Mouse (Mus musculus) limb, embryonic 14.5 days (tissue): ENCODE results near the gene Klra1. TPM values are rescaled to one million over a fixed set of nuclear protein-coding genes. Genes with fewer than 3 reads are reported as not detected.
"Not testable (repeated sequence)": the region's sequence is repeated elsewhere in the genome, so short reads cannot be mapped to it uniquely, and the experiment has no call there.

Experiments used
- ATAC-seq: fragments of 200-750 bp; cut with Nextera tagmentation; 2 replicates; pipeline ENCODE4 v1.8.0; 2017; ENCODE audit warnings: low read depth, moderate number of reproducible peaks, moderate TSS enrichment; ENCODE audit not compliant: low FRiP score
- DNase-seq: peaks from one replicate; pipeline ENCODE4 v3.0.0-alpha.2; 2015; ENCODE audit warnings: low spot score
- H3K27ac ChIP-seq: fragments of 300-500 bp; sonication (generic); replicated peaks from 2 replicates; pipeline ENCODE4 v1.5.1; 2014; ENCODE audit warnings: low read depth, mild to moderate bottlenecking, low read length, moderate library complexity, mixed read lengths
- H3K27me3 ChIP-seq: fragments of 300-500 bp; sonication (generic); 2 replicates; pipeline ENCODE4 v1.6.1; 2014; ENCODE audit warnings: low read length, mixed read lengths; ENCODE audit not compliant: control insufficient read depth, insufficient read depth
- H3K36me3 ChIP-seq: fragments of 300-500 bp; sonication (generic); 2 replicates; pipeline ENCODE4 v1.6.1; 2014; ENCODE audit warnings: mild to moderate bottlenecking, low read length, moderate library complexity, mixed read lengths; ENCODE audit not compliant: control insufficient read depth, insufficient read depth
- H3K4me1 ChIP-seq: fragments of 300-500 bp; sonication (generic); 2 replicates; pipeline ENCODE4 v1.6.1; 2014; ENCODE audit warnings: antibody characterized with exemption, low read length, mixed read lengths; ENCODE audit not compliant: control insufficient read depth, insufficient read depth
- H3K4me2 ChIP-seq: fragments of 300-500 bp; sonication (generic); replicated peaks from 2 replicates; pipeline ENCODE4 v1.6.1; 2014; ENCODE audit warnings: low read depth, mild to moderate bottlenecking, low read length, moderate library complexity; ENCODE audit not compliant: severe bottlenecking
- H3K4me3 ChIP-seq: fragments of 300-500 bp; sonication (generic); replicated peaks from 2 replicates; pipeline ENCODE4 v1.5.1; 2014; ENCODE audit warnings: low read length
- H3K9ac ChIP-seq: fragments of 300-500 bp; sonication (generic); 2 replicates; pipeline ENCODE4 v1.6.1; 2014; ENCODE audit warnings: mild to moderate bottlenecking, low read depth, low read length, moderate library complexity; ENCODE audit not compliant: severe bottlenecking
- H3K9me3 ChIP-seq: fragments of 300-500 bp; sonication (generic); 2 replicates; pipeline ENCODE4 v1.6.1; 2016; ENCODE audit warnings: low read length; ENCODE audit not compliant: control insufficient read depth
- POLR2A ChIP-seq: fragments of 200-500 bp; IDR thresholded peaks from 2 replicates; pipeline ENCODE4 v1.8.0; 2012; ENCODE audit warnings: inconsistent platforms, mild to moderate bottlenecking, moderate library complexity, borderline replicate concordance; ENCODE audit not compliant: insufficient read depth, insufficient read length; ENCODE audit errors: extremely low read depth
- WGBS: fragments of 180-500 bp; shearing (Covaris S2); extraction: QIAGEN DNeasy Blood & Tissue Kit; methylation state at CpG from one replicate; pipeline ENCODE4 v1.1.7; 2014; 5-methylcytosine and 5-hydroxymethylcytosine counted together
- polyA plus RNA-seq, 2 experiments: library from polyadenylated mRNA; depleted of rRNA in 1 of 2; stranded (reverse) in 1 of 2; unstranded in 1 of 2; fragments of >200 nt; fragmentation: Nextera tagmentation in 1 of 2; extraction: Ambion mirVana in 1 of 2; gene quantifications; 2 replicates each; pipeline versions ENCODE4 v1.2.1 to v1.2.3; 2012 to 2014

Gene Klra1
- polyA plus RNA-seq (2012; rRNA removed), result not detected in 2 replicates
- polyA plus RNA-seq (2014; fragmentation: Nextera tagmentation; extraction: Ambion mirVana), result not detected in 2 replicates

DNA sequence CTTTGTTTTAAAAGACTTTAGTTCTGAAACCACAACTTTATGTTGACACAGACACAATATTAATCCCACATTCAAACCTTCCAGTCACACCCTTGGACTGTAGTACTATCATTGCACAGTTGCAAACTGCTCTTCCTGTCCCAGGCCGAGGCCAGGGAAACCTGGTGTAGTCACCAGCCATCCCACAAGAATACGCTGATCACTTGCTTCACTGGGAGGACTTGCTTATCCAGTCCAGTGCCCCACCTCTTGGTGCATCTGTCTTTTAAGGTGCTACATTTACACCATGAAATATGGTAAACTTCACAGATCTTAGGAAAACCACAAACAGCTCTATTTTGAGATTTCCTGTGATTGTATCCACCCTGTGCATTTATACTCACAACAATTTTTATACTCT, at the start of gene Klra1:
Gene Klra1, minus strand, starts transcription at position 125 of the 400 bp plus-strand sequence.
- DNase-seq, result no peak
- H3K4me3 ChIP-seq, result no peak within 1 kb of the TSS
- no peak within 1 kb of the TSS for H3K9ac ChIP-seq
- 82% methylated on average over 2 of the region's 2 CpGs for WGBS
- H3K27me3 ChIP-seq, result no peaks in the 10 kb centered on the region
- TF ChIP-seq POLR2A, result no peak
- H3K9me3 ChIP-seq, result no peaks in the 10 kb centered on the region
- no peaks in the 10 kb centered on the region for H3K36me3 ChIP-seq
- no peak for ATAC-seq
- H3K4me2 ChIP-seq, result no peak within 1 kb of the TSS
- H3K4me1 ChIP-seq, result no peaks in the 10 kb centered on the region
- no peak within 1 kb of the TSS for H3K27ac ChIP-seq

DNA sequence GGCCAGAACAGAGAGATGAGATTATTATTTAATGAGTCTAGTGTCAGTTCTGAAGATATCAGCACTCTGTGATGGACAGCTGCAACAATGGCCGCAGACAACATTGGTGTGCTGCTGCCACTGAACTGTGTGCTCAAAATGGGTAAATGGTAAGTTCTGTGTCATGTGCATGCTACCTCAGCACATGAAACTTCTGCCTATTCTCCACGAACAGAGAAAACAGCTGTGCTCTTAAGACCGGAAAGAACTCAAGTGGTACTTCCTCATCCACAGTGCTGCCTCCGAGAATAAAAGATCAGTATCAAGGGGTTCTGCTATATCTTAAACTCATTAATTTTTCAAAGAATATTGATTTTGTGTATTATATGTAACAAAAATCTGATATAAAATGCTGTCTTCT, 42.8 kb upstream of the Klra1 start:
- Histone ChIP-seq H3K9me3 (0 out of 2 replicates have a peak, but pooled peaks cover 10% of the 10 kb centered on the region), H3K4me2 (no peak overlapping the region), H3K4me3 (no peak overlapping the region), H3K9ac (no peak overlapping the region), H3K27ac (no peak overlapping the region), H3K36me3 (no peaks in the 10 kb centered on the region), H3K4me1 (no peaks in the 10 kb centered on the region), H3K27me3 (no peaks in the 10 kb centered on the region)
- DNase-seq (no peak), ATAC-seq (no peak)
- 85% methylated on average over 4 of the region's 4 CpGs for WGBS
- TF ChIP-seq POLR2A, result no peak

DNA sequence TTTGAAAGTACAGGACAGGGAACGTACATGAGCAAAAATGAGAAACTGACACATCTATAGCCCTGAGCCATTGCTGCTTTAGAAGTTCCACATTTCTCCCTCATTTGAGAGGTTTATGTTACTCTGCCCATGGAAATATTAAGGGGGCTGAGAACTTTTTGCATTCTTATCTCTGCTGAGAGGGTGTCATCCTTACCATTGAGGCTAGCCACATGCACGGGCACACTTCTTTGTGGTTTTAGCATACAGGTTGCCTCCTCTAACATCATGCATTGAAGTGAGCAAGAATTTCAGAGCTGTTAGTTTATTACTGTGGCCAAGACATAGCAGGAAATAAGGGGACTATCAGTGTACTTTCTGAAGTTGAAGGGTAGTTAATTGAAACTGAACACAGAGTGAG, 32.5 kb upstream of the Klra1 start:
- Histone ChIP-seq H3K4me2 (no peak overlapping the region), H3K4me1 (no peaks in the 10 kb centered on the region), H3K9ac (no peak overlapping the region), H3K27me3 (no peaks in the 10 kb centered on the region), H3K36me3 (no peaks in the 10 kb centered on the region), H3K9me3 (peaks cover 12% of the 10 kb centered on the region; the same call in 1 of the 2 replicates), H3K4me3 (no peak overlapping the region), H3K27ac (no peak overlapping the region)
- TF ChIP-seq POLR2A, result no peak
- DNase-seq, result no peak
- no peak for ATAC-seq
- WGBS, result 94% methylated on average over 2 of the region's 2 CpGs

DNA sequence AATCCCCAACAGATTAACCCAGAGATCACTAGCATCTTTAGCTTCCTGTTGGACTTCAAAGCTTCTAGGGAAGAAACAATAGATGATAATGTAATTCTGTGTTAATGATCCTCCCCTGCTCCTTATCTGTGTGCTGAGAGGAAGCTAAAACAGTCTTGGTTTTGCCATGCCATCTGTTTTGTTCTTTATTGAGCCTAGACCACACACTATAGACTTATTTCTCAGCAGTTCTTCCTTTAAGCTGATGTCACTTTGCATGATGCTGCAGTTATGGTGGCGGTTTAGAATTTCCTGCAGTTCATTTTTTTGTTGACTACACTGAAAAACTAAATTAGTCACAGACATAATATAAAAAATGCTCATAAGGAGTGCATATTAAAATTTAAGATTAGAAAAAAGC, 18.2 kb upstream of the Klra1 start:
- Histone ChIP-seq H3K4me3 (no peak overlapping the region), H3K27ac (no peak overlapping the region), H3K9me3 (peaks cover 4% of the 10 kb centered on the region; the same call in 1 of the 2 replicates), H3K36me3 (no peaks in the 10 kb centered on the region), H3K4me2 (no peak overlapping the region), H3K4me1 (no peaks in the 10 kb centered on the region), H3K9ac (no peak overlapping the region), H3K27me3 (no peaks in the 10 kb centered on the region)
- ATAC-seq, result no peak
- 72% methylated on average over 1 of the region's 1 CpGs for WGBS
- no peak for DNase-seq
- TF ChIP-seq POLR2A, result no peak

DNA sequence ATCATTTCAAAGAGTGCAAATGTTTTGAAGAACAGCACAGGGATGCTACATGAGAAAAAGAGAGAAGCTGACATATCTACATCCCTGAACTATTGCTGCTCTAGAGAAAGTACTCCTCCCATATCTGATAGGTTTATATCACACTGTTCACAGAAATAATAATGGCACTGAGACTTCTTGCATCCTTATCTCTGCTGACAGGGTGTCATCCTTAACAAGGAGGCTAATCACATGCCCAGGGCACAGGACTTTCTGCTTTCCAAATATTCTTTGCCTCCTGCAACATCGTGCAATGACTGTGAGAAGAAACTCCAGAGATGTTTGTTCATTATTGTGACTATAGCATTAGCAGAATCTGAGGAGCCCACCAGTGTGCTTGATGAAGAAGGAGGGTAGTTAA, 871 bp downstream of the Klra1 start:
- 58% methylated on average over 1 of the region's 1 CpGs for WGBS
- H3K4me1 ChIP-seq, result no peaks in the 10 kb centered on the region
- no peak overlapping the region for H3K4me3 ChIP-seq
- H3K4me2 ChIP-seq, result no peak overlapping the region
- no peaks in the 10 kb centered on the region for H3K36me3 ChIP-seq
- H3K27ac ChIP-seq, result no peak overlapping the region
- TF ChIP-seq POLR2A, result no peak
- H3K9me3 ChIP-seq, result no peaks in the 10 kb centered on the region
- no peak for DNase-seq
- ATAC-seq, result no peak
- no peaks in the 10 kb centered on the region for H3K27me3 ChIP-seq
- no peak overlapping the region for H3K9ac ChIP-seq

DNA sequence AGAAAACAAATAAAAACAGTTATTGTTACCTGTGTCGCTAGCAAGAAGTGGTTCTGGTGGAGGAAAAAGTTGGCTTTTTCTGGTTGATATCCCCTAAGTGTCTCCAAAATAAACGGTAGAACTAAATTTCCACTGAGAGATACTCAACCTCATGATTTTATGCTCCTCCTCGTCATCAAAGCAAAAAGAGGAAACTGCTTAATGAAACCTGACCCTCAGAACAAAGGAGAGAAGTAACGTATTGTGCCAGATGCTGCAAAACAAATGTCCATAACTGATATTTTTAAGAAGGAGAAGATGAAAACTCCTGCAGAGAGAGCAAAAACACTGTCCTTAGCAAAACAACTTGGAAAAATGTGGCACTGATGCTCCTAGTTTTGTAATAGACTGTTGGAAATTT, 4.3 kb downstream of the Klra1 start:
- no peaks in the 10 kb centered on the region for H3K9me3 ChIP-seq
- no peak overlapping the region for H3K9ac ChIP-seq
- no peak for TF ChIP-seq POLR2A
- 70% methylated on average over 4 of the region's 4 CpGs for WGBS
- ATAC-seq, result no peak
- no peaks in the 10 kb centered on the region for H3K36me3 ChIP-seq
- no peak overlapping the region for H3K4me2 ChIP-seq
- no peak overlapping the region for H3K27ac ChIP-seq
- H3K4me1 ChIP-seq, result no peaks in the 10 kb centered on the region
- no peak overlapping the region for H3K4me3 ChIP-seq
- DNase-seq, result no peak
- no peaks in the 10 kb centered on the region for H3K27me3 ChIP-seq

DNA sequence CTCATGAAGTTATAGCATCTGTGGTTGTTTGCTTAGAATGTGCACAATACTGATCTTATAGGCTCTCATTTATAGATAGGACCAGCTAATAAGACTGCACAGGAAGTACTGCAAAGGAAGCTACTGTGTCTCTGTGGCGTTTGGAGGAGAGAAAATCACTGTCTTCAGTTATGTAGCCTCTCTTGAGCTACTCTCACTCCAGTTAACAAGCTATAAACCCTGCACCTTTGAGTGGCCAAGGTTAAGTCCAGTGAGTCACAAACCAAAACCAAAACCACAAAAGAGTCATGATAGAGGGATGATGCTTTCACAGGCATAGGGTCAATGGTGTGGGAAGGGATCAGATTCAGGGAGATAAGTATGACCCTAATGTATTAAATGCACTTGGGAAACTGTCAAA, 41.3 kb downstream of the Klra1 start:
- not testable (repeated sequence) for ATAC-seq, H3K27ac ChIP-seq, H3K4me1 ChIP-seq, H3K27me3 ChIP-seq, DNase-seq, H3K4me2 ChIP-seq, H3K9me3 ChIP-seq, H3K36me3 ChIP-seq, H3K9ac ChIP-seq, H3K4me3 ChIP-seq
- WGBS, result 29% methylated on average over 1 of the region's 1 CpGs

DNA sequence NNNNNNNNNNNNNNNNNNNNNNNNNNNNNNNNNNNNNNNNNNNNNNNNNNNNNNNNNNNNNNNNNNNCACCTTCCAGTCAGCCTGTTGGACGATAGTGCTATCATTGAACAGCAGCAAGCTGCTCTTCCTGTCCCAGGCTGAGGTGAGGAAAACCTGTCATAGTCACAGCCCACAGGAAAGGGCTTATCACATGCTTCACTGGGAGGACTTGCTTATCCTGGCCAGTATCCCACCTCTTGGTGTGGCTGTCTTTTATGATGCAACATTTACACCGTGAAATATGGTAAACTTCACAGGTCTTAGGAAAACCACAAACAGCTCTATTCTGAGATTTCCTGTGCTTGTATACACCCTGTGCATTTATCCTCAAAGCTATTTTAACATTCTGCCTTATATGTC, 44.7 kb downstream of the Klra1 start:
- not testable (repeated sequence) for H3K9me3 ChIP-seq, H3K4me2 ChIP-seq, H3K36me3 ChIP-seq, DNase-seq, H3K27me3 ChIP-seq, H3K9ac ChIP-seq, ATAC-seq, H3K27ac ChIP-seq, H3K4me3 ChIP-seq, H3K4me1 ChIP-seq
- WGBS, result 79% methylated on average over 2 of the region's 2 CpGs
